ENCODE assay signal across 8 mouse cellular contexts in genomic region chr4:119204672-119205071, GRCm38 (mm10). TPM values are rescaled to one million over a fixed set of nuclear protein-coding genes. Genes with fewer than 3 reads are reported as not detected.
DNase-seq lines count a peak whose midpoint lies in the region; ATAC-seq lines count a peak whose summit lies in the region.

No protein-coding gene starts in this region.

- peak; percentile 62 for ATAC-seq in CD4-positive, CD25-positive, alpha-beta regulatory T cell, adult 4 months
- ATAC-seq in erythroblast, adult 5-6 weeks (replicated peaks; ENCODE audit: low FRiP score, poor library complexity, severe bottlenecking) = peak; percentile 91
- peak; percentile 58; the same call in 1 of the 2 replicates for ATAC-seq in hindbrain, embryonic 12.5 days (ENCODE audit: low FRiP score)
- ATAC-seq in monocyte, adult 5-6 weeks (replicated peaks; ENCODE audit: insufficient number of reproducible peaks, low FRiP score, low TSS enrichment, poor library complexity, severe bottlenecking) = no peak

- H3K27ac ChIP-seq in hindbrain, embryonic 12.5 days = no peak overlapping the region

- H3K4me1 ChIP-seq in hindbrain, embryonic 12.5 days = 0 out of 2 replicates have a peak, but pooled peaks cover 10% of the 10 kb centered on the region

- peak; percentile 48 for DNase-seq in T-cell, adult 2 months (ENCODE audit: low spot score)
- peak; percentile 29 for DNase-seq in layer of hippocampus, adult 9-11 months
- DNase-seq in lung, postnatal 14 days = peak; percentile 70
- DNase-seq in retina, postnatal 7 days (ENCODE audit: low read depth, low spot score) = peak; percentile 41

- H3K36me3 ChIP-seq in hindbrain, embryonic 12.5 days = peaks cover 20% of the 10 kb centered on the region

- no peak overlapping the region for H3K4me3 ChIP-seq in hindbrain, embryonic 12.5 days

- no peak overlapping the region for H3K9ac ChIP-seq in hindbrain, embryonic 12.5 days

- WGBS in hindbrain, embryonic 12.5 days = 15% methylated on average over 8 of the region's 8 CpGs

- H3K27me3 ChIP-seq in hindbrain, embryonic 12.5 days = no peaks in the 10 kb centered on the region

- no peaks in the 10 kb centered on the region for H3K9me3 ChIP-seq in hindbrain, embryonic 12.5 days (replicated peaks)

- no peak overlapping the region for H3K4me2 ChIP-seq in hindbrain, embryonic 12.5 days (replicated peaks)

RNA-seq across cellular contexts. Expression of gene Svbp, which starts 9.6 kb away (rescaled TPM):
- polyA plus RNA-seq in CD4-positive, CD25-positive, alpha-beta regulatory T cell, adult 4 months (2017; shearing (Covaris generic)) = 10 to 100 TPM; 53.0 to 54.8 TPM
- total RNA-seq in erythroblast, adult 5-6 weeks (2015; ENCODE audit: low replicate concordance) = 21.7 and 32.1 TPM in 2 replicates
- total RNA-seq in erythroblast, adult 5-6 weeks (2017; ENCODE audit: low replicate concordance) = 36.0 and 124 TPM in 2 replicates
- polyA plus RNA-seq in hindbrain, embryonic 12.5 days (2016; fragmentation: Nextera tagmentation; extraction: Ambion mirVana) = 193 and 195 TPM in 2 replicates
- total RNA-seq in monocyte, adult 5-6 weeks (2017) = 4.9 to 35.0 TPM (median 16.9 TPM) in 3 replicates

RNA-seq across cellular contexts. Expression of gene Tmem269, which starts 13.3 kb away (rescaled TPM):
- not detected for polyA plus RNA-seq in CD4-positive, CD25-positive, alpha-beta regulatory T cell, adult 4 months (2017; shearing (Covaris generic))
- total RNA-seq in erythroblast, adult 5-6 weeks (2015; ENCODE audit: low replicate concordance) = not detected in 2 replicates
- not detected in 2 replicates for total RNA-seq in erythroblast, adult 5-6 weeks (2017; ENCODE audit: low replicate concordance)
- polyA plus RNA-seq in hindbrain, embryonic 12.5 days (2016; fragmentation: Nextera tagmentation; extraction: Ambion mirVana) = 0.28 TPM in 1 of 2 replicates, not detected in the other
- total RNA-seq in monocyte, adult 5-6 weeks (2017) = not detected in 3 replicates

RNA-seq across cellular contexts. Expression of gene Ermap, which starts 14.9 kb away (rescaled TPM):
- not detected for polyA plus RNA-seq in CD4-positive, CD25-positive, alpha-beta regulatory T cell, adult 4 months (2017; shearing (Covaris generic))
- total RNA-seq in erythroblast, adult 5-6 weeks (2015; ENCODE audit: low replicate concordance) = 938 and 1,091 TPM in 2 replicates
- total RNA-seq in erythroblast, adult 5-6 weeks (2017; ENCODE audit: low replicate concordance) = 1,195 and 1,321 TPM in 2 replicates
- polyA plus RNA-seq in hindbrain, embryonic 12.5 days (2016; fragmentation: Nextera tagmentation; extraction: Ambion mirVana) = 7.4 and 7.9 TPM in 2 replicates
- 0.29 to 0.58 TPM in 2 of 3 replicates, not detected in the other for total RNA-seq in monocyte, adult 5-6 weeks (2017)

RNA-seq across cellular contexts. Expression of gene AU022252, which starts 27.8 kb away (rescaled TPM):
- polyA plus RNA-seq in CD4-positive, CD25-positive, alpha-beta regulatory T cell, adult 4 months (2017; shearing (Covaris generic)) = 1 to 10 TPM; 6.2 to 9.6 TPM
- 0.84 and 0.96 TPM in 2 replicates for total RNA-seq in erythroblast, adult 5-6 weeks (2015; ENCODE audit: low replicate concordance)
- total RNA-seq in erythroblast, adult 5-6 weeks (2017; ENCODE audit: low replicate concordance) = 1.3 and 1.4 TPM in 2 replicates
- polyA plus RNA-seq in hindbrain, embryonic 12.5 days (2016; fragmentation: Nextera tagmentation; extraction: Ambion mirVana) = 36.3 and 38.7 TPM in 2 replicates
- total RNA-seq in monocyte, adult 5-6 weeks (2017) = 3.5 to 10.4 TPM (median 4.1 TPM) in 3 replicates

RNA-seq across cellular contexts. Expression of gene P3h1, which starts 28.0 kb away (rescaled TPM):
- polyA plus RNA-seq in CD4-positive, CD25-positive, alpha-beta regulatory T cell, adult 4 months (2017; shearing (Covaris generic)) = 1 to 10 TPM; 1.1 to 1.2 TPM
- total RNA-seq in erythroblast, adult 5-6 weeks (2015; ENCODE audit: low replicate concordance) = 1.5 and 4.2 TPM in 2 replicates
- 1.8 and 2.9 TPM in 2 replicates for total RNA-seq in erythroblast, adult 5-6 weeks (2017; ENCODE audit: low replicate concordance)
- polyA plus RNA-seq in hindbrain, embryonic 12.5 days (2016; fragmentation: Nextera tagmentation; extraction: Ambion mirVana) = 23.0 and 24.5 TPM in 2 replicates
- total RNA-seq in monocyte, adult 5-6 weeks (2017) = 0.48 to 1.8 TPM (median 0.53 TPM) in 3 replicates

Comparison
In these comparisons a context has a peak if more than half of its experiments do, and no peak if none do; other contexts are left out.
1. RNA of gene Ermap, which starts 14.9 kb away (total RNA-seq): 938 to 1,321 TPM in erythroblast, adult 5-6 weeks; 0.29 to 0.58 TPM in monocyte, adult 5-6 weeks; every median in the first group is over 100 times any median in the second.
2. Peak in every context shown above with its lines, with median percentiles within 50 percentile points of each other: DNase-seq.